Mouse (Mus musculus): ENCODE data around the gene Cdc42bpb.

- TF ChIP-seq CTCF (conservative IDR thresholded peaks at IDR 0.05; ENCODE audit: insufficient read depth, insufficient read length, low read depth, low read length) (no peak), POLR2A (IDR thresholded peaks at IDR 0.05; ENCODE audit: low read depth, low read length) (no peak)
Measured at GRCm38 (mm10) chr12:111265212-111265611, 112.3 kb downstream of the Cdc42bpb start.
